Mouse (Mus musculus): ENCODE measurements around the gene Grb14. TPM values are rescaled to one million over a fixed set of nuclear protein-coding genes. Genes with fewer than 3 reads are reported as not detected.
A peak's percentile ranks its signal among the peaks of the same experiment; 100 is the strongest.

The Grb14 gene
- polyA plus RNA-seq, 1 experiment from 2014 or later = 8.5 TPM

- H3K4me1 ChIP-seq (replicated peaks; ENCODE audit: control insufficient read depth, insufficient read depth, low read length) = no peaks in the 10 kb centered on the region
- no peak for TF ChIP-seq CTCF (IDR thresholded peaks at IDR 0.05; ENCODE audit: low read depth)
- no peaks in the 10 kb centered on the region for H3K36me3 ChIP-seq (ENCODE audit: control insufficient read depth, insufficient read depth)
- H3K4me2 ChIP-seq (replicated peaks; ENCODE audit: low read depth) = no peak overlapping the region
- H3K27ac ChIP-seq (ENCODE audit: low read depth, low read length) = no peak overlapping the region
- H3K9ac ChIP-seq (ENCODE audit: low read depth, low read length) = no peak overlapping the region
- H3K9me3 ChIP-seq (ENCODE audit: control insufficient read depth) = no peaks in the 10 kb centered on the region
- 43% methylated on average over 4 of the region's 4 CpGs for WGBS
- no peak for ATAC-seq
- H3K27me3 ChIP-seq (replicated peaks; ENCODE audit: control insufficient read depth, insufficient read depth, low read length) = no peaks in the 10 kb centered on the region
- H3K4me3 ChIP-seq (ENCODE audit: low read depth, low read length) = no peak overlapping the region
Observed at GRCm38 (mm10) chr2:65038164-65038563, 13.4 kb upstream of the Grb14 start.

- Histone ChIP-seq H3K4me1 (replicated peaks; ENCODE audit: control insufficient read depth, insufficient read depth, low read length) (no peaks in the 10 kb centered on the region), H3K9me3 (ENCODE audit: control insufficient read depth) (no peaks in the 10 kb centered on the region), H3K4me2 (replicated peaks; ENCODE audit: low read depth) (no peak overlapping the region), H3K27ac (ENCODE audit: low read depth, low read length) (no peak overlapping the region), H3K4me3 (ENCODE audit: low read depth, low read length) (no peak overlapping the region), H3K27me3 (replicated peaks; ENCODE audit: control insufficient read depth, insufficient read depth, low read length) (no peaks in the 10 kb centered on the region), H3K9ac (ENCODE audit: low read depth, low read length) (no peak overlapping the region), H3K36me3 (ENCODE audit: control insufficient read depth, insufficient read depth) (no peaks in the 10 kb centered on the region)
- WGBS = 65% methylated on average over 8 of the region's 8 CpGs
- ATAC-seq = no peak
- TF ChIP-seq CTCF (IDR thresholded peaks at IDR 0.05; ENCODE audit: low read depth) = no peak
Observed at GRCm38 (mm10) chr2:65037546-65037945, 12.8 kb upstream of the Grb14 start.

GRCm38 (mm10) chr2:65022363-65023240 lies 2.2 kb downstream of the Grb14 start:
- Histone ChIP-seq H3K27me3 (replicated peaks; ENCODE audit: control insufficient read depth, insufficient read depth, low read length) (no peaks in the 10 kb centered on the region), H3K4me3 (ENCODE audit: low read depth, low read length) (peak overlapping the region; percentile 75), H3K9me3 (ENCODE audit: control insufficient read depth) (no peaks in the 10 kb centered on the region), H3K27ac (ENCODE audit: low read depth, low read length) (no peak overlapping the region), H3K9ac (ENCODE audit: low read depth, low read length) (peak overlapping the region; percentile 65), H3K36me3 (ENCODE audit: control insufficient read depth, insufficient read depth) (no peaks in the 10 kb centered on the region), H3K4me1 (replicated peaks; ENCODE audit: control insufficient read depth, insufficient read depth, low read length) (no peaks in the 10 kb centered on the region), H3K4me2 (replicated peaks; ENCODE audit: low read depth) (peak overlapping the region; percentile 100)
- 1% methylated on average over 66 of the region's 71 CpGs for WGBS
- TF ChIP-seq CTCF (IDR thresholded peaks at IDR 0.05; ENCODE audit: low read depth) = peak; percentile 61
- peak; percentile 80 for ATAC-seq

GRCm38 (mm10) chr2:65021691-65022362 lies 3.0 kb downstream of the Grb14 start:
- no peaks in the 10 kb centered on the region for H3K27me3 ChIP-seq (replicated peaks; ENCODE audit: control insufficient read depth, insufficient read depth, low read length)
- H3K4me2 ChIP-seq (replicated peaks; ENCODE audit: low read depth) = peak overlapping the region; percentile 100
- peak overlapping the region; percentile 75 for H3K4me3 ChIP-seq (ENCODE audit: low read depth, low read length)
- H3K9ac ChIP-seq (ENCODE audit: low read depth, low read length) = peak overlapping the region; percentile 65
- no peak; the same call in none of the 2 replicates for ATAC-seq
- no peak overlapping the region for H3K27ac ChIP-seq (ENCODE audit: low read depth, low read length)
- no peaks in the 10 kb centered on the region for H3K36me3 ChIP-seq (ENCODE audit: control insufficient read depth, insufficient read depth)
- WGBS = 16% methylated on average over 15 of the region's 15 CpGs
- no peak for TF ChIP-seq CTCF (IDR thresholded peaks at IDR 0.05; ENCODE audit: low read depth)
- H3K4me1 ChIP-seq (replicated peaks; ENCODE audit: control insufficient read depth, insufficient read depth, low read length) = no peaks in the 10 kb centered on the region
- no peaks in the 10 kb centered on the region for H3K9me3 ChIP-seq (ENCODE audit: control insufficient read depth)

- Histone ChIP-seq H3K27ac (ENCODE audit: low read depth, low read length) (no peak overlapping the region), H3K4me1 (replicated peaks; ENCODE audit: control insufficient read depth, insufficient read depth, low read length) (no peaks in the 10 kb centered on the region), H3K9ac (ENCODE audit: low read depth, low read length) (no peak overlapping the region), H3K4me2 (replicated peaks; ENCODE audit: low read depth) (no peak overlapping the region), H3K9me3 (ENCODE audit: control insufficient read depth) (no peaks in the 10 kb centered on the region), H3K36me3 (ENCODE audit: control insufficient read depth, insufficient read depth) (no peaks in the 10 kb centered on the region), H3K27me3 (replicated peaks; ENCODE audit: control insufficient read depth, insufficient read depth, low read length) (no peaks in the 10 kb centered on the region), H3K4me3 (ENCODE audit: low read depth, low read length) (no peak overlapping the region)
- WGBS = 91% methylated on average over 2 of the region's 2 CpGs
- no peak for ATAC-seq
- TF ChIP-seq CTCF (IDR thresholded peaks at IDR 0.05; ENCODE audit: low read depth) = no peak
Observed at GRCm38 (mm10) chr2:65017375-65017774, 7.4 kb downstream of the Grb14 start.

- Histone ChIP-seq H3K36me3 (ENCODE audit: control insufficient read depth, insufficient read depth) (no peaks in the 10 kb centered on the region), H3K27me3 (replicated peaks; ENCODE audit: control insufficient read depth, insufficient read depth, low read length) (no peaks in the 10 kb centered on the region), H3K9ac (ENCODE audit: low read depth, low read length) (no peak overlapping the region), H3K4me2 (replicated peaks; ENCODE audit: low read depth) (no peak overlapping the region), H3K9me3 (ENCODE audit: control insufficient read depth) (no peaks in the 10 kb centered on the region), H3K4me3 (ENCODE audit: low read depth, low read length) (no peak overlapping the region), H3K27ac (ENCODE audit: low read depth, low read length) (no peak overlapping the region), H3K4me1 (replicated peaks; ENCODE audit: control insufficient read depth, insufficient read depth, low read length) (no peaks in the 10 kb centered on the region)
- no peak for ATAC-seq
- TF ChIP-seq CTCF (IDR thresholded peaks at IDR 0.05; ENCODE audit: low read depth) = no peak
- 69% methylated on average over 3 of the region's 3 CpGs for WGBS
Observed at GRCm38 (mm10) chr2:65014552-65014951, 10.2 kb downstream of the Grb14 start.

All from intestine, postnatal 0 days (tissue).